Mouse (Mus musculus): ENCODE measurements at regions not wholly inside any gene's neighbourhood (a gene's known extent, or its start where the extent isn't known, plus 50 kb on each side); places are given as distances from the start of the nearest gene placed in this dataset.
"Not testable (repeated sequence)": the region's sequence is repeated elsewhere in the genome, so short reads cannot be mapped to it uniquely, and the experiment has no call there.

- DNase-seq (ENCODE audit: low read depth, low spot score) = peak; percentile 6
Observed at GRCm38 (mm10) chr17:60268846-60269245, 1255.7 kb upstream of the Nudt12 start.

GRCm38 (mm10) chr17:60267247-60268216 lies 1254.4 kb upstream of the Nudt12 start:
- no peak for DNase-seq (ENCODE audit: low read depth, low spot score)

- DNase-seq (ENCODE audit: low read depth, low spot score) = not testable (repeated sequence)
Observed at GRCm38 (mm10) chr17:60255338-60255737, 1242.2 kb upstream of the Nudt12 start.

- no peak for DNase-seq (ENCODE audit: low read depth, low spot score)
Observed at GRCm38 (mm10) chr17:60249923-60250322, 1236.8 kb upstream of the Nudt12 start.

- DNase-seq (ENCODE audit: low read depth, low spot score) = no peak
Observed at GRCm38 (mm10) chr17:60234519-60234918, 1221.3 kb upstream of the Nudt12 start.

GRCm38 (mm10) chr17:60197004-60197403 lies 1183.8 kb upstream of the Nudt12 start:
- DNase-seq (ENCODE audit: low read depth, low spot score) = no peak

GRCm38 (mm10) chr17:60181241-60181640 lies 1168.1 kb upstream of the Nudt12 start:
- no peak for DNase-seq (ENCODE audit: low read depth, low spot score)

GRCm38 (mm10) chr17:60180646-60181045 lies 1167.5 kb upstream of the Nudt12 start:
- no peak for DNase-seq (ENCODE audit: low read depth, low spot score)

GRCm38 (mm10) chr17:60165592-60165991 lies 1152.4 kb upstream of the Nudt12 start:
- DNase-seq (ENCODE audit: low read depth, low spot score) = no peak

- DNase-seq (ENCODE audit: low read depth, low spot score) = no peak
Observed at GRCm38 (mm10) chr17:60130589-60130988, 1117.4 kb upstream of the Nudt12 start.

GRCm38 (mm10) chr17:60098763-60099162 lies 1085.6 kb upstream of the Nudt12 start:
- DNase-seq (ENCODE audit: low read depth, low spot score) = no peak
